Mouse (Mus musculus) inflammation-experienced regulatory T-cells (primary cell): ENCODE measurements around the gene Sema6d. TPM values are rescaled to one million over a fixed set of nuclear protein-coding genes. Genes with fewer than 3 reads are reported as not detected.

ENCODE experiments used
- polyA plus RNA-seq, 2 experiments: library from polyadenylated mRNA; unstranded; fragments of 100-300 nt; shearing (Covaris generic); gene quantifications; one replicate each; pipeline ENCODE4 v1.2.1; 2017

The Sema6d gene
- 1 to 10 TPM; 3.6 to 3.9 TPM for polyA plus RNA-seq

DNA sequence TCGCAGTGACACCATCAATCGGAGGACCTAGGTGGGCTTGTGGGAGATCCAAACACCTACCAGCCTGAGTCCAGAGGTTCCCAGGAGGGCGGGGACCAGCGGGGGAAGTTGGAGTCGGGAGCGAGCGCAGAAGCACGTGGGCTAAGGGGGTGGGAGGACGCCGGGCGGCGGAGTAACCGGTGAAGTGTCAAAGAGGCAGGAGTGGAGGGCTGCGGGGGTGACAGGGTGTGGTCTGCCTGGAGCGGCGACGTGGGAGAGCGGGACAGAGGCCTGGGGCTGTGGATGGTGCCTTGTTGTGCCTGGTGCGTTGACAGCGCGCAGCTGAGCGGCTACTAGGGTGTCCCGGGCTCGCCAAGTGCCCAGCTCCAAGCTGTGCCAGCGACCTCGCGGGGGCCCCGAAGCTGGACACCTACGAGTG is at the start of gene Sema6d:
Gene Sema6d, plus strand, starts transcription at position 157 of the 418 bp plus-strand sequence.

